Mouse (Mus musculus): ENCODE data around the gene Zfp386. TPM values are rescaled to one million over a fixed set of nuclear protein-coding genes. Genes with fewer than 3 reads are reported as not detected.

Gene Zfp386
- polyA plus RNA-seq, 1 experiment from 2014 or later, result 17.8 TPM

GRCm38 (mm10) chr12:116097166-116097565 is 49.6 kb downstream of the Zfp386 start:
- Histone ChIP-seq H3K27ac (ENCODE audit: low read depth, low read length) (no peak overlapping the region), H3K9ac (ENCODE audit: low read depth, low read length) (no peak overlapping the region), H3K4me3 (ENCODE audit: low read depth, low read length) (no peak overlapping the region), H3K4me2 (replicated peaks; ENCODE audit: low read depth) (no peak overlapping the region), H3K27me3 (replicated peaks; ENCODE audit: control insufficient read depth, insufficient read depth, low read length) (no peaks in the 10 kb centered on the region), H3K36me3 (ENCODE audit: control insufficient read depth, insufficient read depth) (no peaks in the 10 kb centered on the region), H3K4me1 (replicated peaks; ENCODE audit: control insufficient read depth, insufficient read depth, low read length) (no peaks in the 10 kb centered on the region), H3K9me3 (ENCODE audit: control insufficient read depth) (no peaks in the 10 kb centered on the region)
- no peak for ATAC-seq
- WGBS, result 85% methylated on average over 8 of the region's 8 CpGs
- TF ChIP-seq CTCF (IDR thresholded peaks at IDR 0.05; ENCODE audit: low read depth), result no peak

- Histone ChIP-seq H3K4me2 (replicated peaks; ENCODE audit: low read depth) (no peak overlapping the region), H3K9ac (ENCODE audit: low read depth, low read length) (no peak overlapping the region), H3K27me3 (replicated peaks; ENCODE audit: control insufficient read depth, insufficient read depth, low read length) (no peaks in the 10 kb centered on the region), H3K36me3 (ENCODE audit: control insufficient read depth, insufficient read depth) (no peaks in the 10 kb centered on the region), H3K27ac (ENCODE audit: low read depth, low read length) (no peak overlapping the region), H3K4me1 (replicated peaks; ENCODE audit: control insufficient read depth, insufficient read depth, low read length) (no peaks in the 10 kb centered on the region), H3K4me3 (ENCODE audit: low read depth, low read length) (no peak overlapping the region), H3K9me3 (ENCODE audit: control insufficient read depth) (no peaks in the 10 kb centered on the region)
- no peak for TF ChIP-seq CTCF (IDR thresholded peaks at IDR 0.05; ENCODE audit: low read depth)
- 84% methylated on average over 2 of the region's 2 CpGs for WGBS
- ATAC-seq, result no peak
These were observed 54.4 kb downstream of the Zfp386 start for GRCm38 (mm10) chr12:116101945-116102344.

DNA sequence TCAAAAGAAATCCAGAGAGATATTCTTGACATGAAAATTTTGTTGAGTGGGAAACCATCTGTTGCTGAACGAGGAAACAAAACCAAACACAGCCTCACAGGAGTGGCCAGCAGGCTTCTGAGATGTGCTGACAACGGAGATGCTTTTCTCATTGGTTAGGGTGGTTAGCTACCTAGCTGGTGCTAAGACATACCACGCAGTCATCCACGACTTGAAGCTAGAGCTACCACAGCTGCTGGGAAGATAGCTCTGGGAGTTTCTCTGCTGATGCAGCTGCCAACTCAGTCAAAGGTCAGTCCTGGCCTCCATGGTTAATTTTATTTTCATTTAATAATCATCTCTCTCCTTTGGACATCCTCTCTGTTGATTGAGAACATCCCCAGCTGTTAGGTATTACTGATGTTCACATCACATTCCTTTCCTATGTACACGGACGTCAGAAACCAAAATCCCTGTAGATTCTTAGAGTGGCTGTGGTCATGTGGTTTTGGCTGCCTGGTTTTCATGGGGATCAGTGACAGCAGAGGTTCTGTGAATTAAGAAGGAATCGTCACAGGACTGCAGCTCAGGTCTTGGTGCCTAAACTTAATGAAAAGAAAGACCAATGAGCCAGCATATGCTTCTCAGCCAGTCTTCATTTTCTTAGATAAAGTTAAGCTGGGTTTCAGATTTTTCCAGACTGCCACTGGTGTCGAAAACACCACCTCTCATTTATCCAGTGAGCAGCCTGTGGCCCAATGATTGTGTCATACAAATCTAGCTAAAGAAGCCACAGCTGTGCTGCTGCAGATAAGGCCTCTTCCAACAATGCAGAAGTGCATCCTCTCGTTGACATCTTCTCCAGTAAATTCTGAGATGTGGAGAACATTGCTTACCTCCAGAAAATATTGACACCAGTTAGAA is 62.2 kb downstream of the Zfp386 start:
- Histone ChIP-seq H3K27me3 (replicated peaks; ENCODE audit: control insufficient read depth, insufficient read depth, low read length) (no peaks in the 10 kb centered on the region), H3K36me3 (ENCODE audit: control insufficient read depth, insufficient read depth) (no peaks in the 10 kb centered on the region), H3K9ac (ENCODE audit: low read depth, low read length) (no peak overlapping the region), H3K4me2 (replicated peaks; ENCODE audit: low read depth) (no peak overlapping the region), H3K4me3 (ENCODE audit: low read depth, low read length) (no peak overlapping the region), H3K4me1 (replicated peaks; ENCODE audit: control insufficient read depth, insufficient read depth, low read length) (no peaks in the 10 kb centered on the region), H3K9me3 (ENCODE audit: control insufficient read depth) (no peaks in the 10 kb centered on the region), H3K27ac (ENCODE audit: low read depth, low read length) (no peak overlapping the region)
- no peak for TF ChIP-seq CTCF (IDR thresholded peaks at IDR 0.05; ENCODE audit: low read depth)
- no peak for ATAC-seq
- WGBS, result 70% methylated on average over 9 of the region's 9 CpGs

- Histone ChIP-seq H3K4me2 (replicated peaks; ENCODE audit: low read depth) (no peak overlapping the region), H3K27me3 (replicated peaks; ENCODE audit: control insufficient read depth, insufficient read depth, low read length) (no peaks in the 10 kb centered on the region), H3K4me3 (ENCODE audit: low read depth, low read length) (no peak overlapping the region), H3K9me3 (ENCODE audit: control insufficient read depth) (no peaks in the 10 kb centered on the region), H3K36me3 (ENCODE audit: control insufficient read depth, insufficient read depth) (no peaks in the 10 kb centered on the region), H3K27ac (ENCODE audit: low read depth, low read length) (no peak overlapping the region), H3K9ac (ENCODE audit: low read depth, low read length) (no peak overlapping the region), H3K4me1 (replicated peaks; ENCODE audit: control insufficient read depth, insufficient read depth, low read length) (no peaks in the 10 kb centered on the region)
- WGBS, result 66% methylated on average over 7 of the region's 7 CpGs
- ATAC-seq, result no peak
- TF ChIP-seq CTCF (IDR thresholded peaks at IDR 0.05; ENCODE audit: low read depth), result no peak
These were observed 63.6 kb downstream of the Zfp386 start for GRCm38 (mm10) chr12:116111007-116111694.

Other genes with a start within 250 kb of the Zfp386 start
- 1.7 and 2.2 TPM in 2 replicates for gene Vipr2, start 30.0 kb downstream of the Zfp386 start, polyA plus RNA-seq (2015; fragmentation: Nextera tagmentation; extraction: Ambion mirVana)
- 4.4 and 6.5 TPM in 2 replicates for gene Wdr60, start 215.3 kb downstream of the Zfp386 start, polyA plus RNA-seq (2015; fragmentation: Nextera tagmentation; extraction: Ambion mirVana)
- gene Gm11027, start 227.7 kb downstream of the Zfp386 start, polyA plus RNA-seq (2015; fragmentation: Nextera tagmentation; extraction: Ambion mirVana), result not detected in 2 replicates
- gene Esyt2, start 233.5 kb downstream of the Zfp386 start, polyA plus RNA-seq (2015; fragmentation: Nextera tagmentation; extraction: Ambion mirVana), result 14.1 and 14.9 TPM in 2 replicates